Mouse (Mus musculus) limb, embryonic 11.5 days (tissue): ENCODE measurements around the gene Nfyb. TPM values are rescaled to one million over a fixed set of nuclear protein-coding genes. Genes with fewer than 3 reads are reported as not detected.

Experiments used
- ATAC-seq: fragments of 200-750 bp; cut with Nextera tagmentation; 2 replicates; pipeline ENCODE4 v1.8.0; 2017; ENCODE audit warnings: low read depth; ENCODE audit not compliant: insufficient number of reproducible peaks, low FRiP score, low TSS enrichment
- DNase-seq: peaks from one replicate; pipeline ENCODE4 v3.0.0-alpha.2; 2015; ENCODE audit warnings: low spot score
- H3K27ac ChIP-seq: fragments of 300-500 bp; sonication (generic); replicated peaks from 2 replicates; pipeline ENCODE4 v1.5.1; 2014; ENCODE audit warnings: low read depth, mild to moderate bottlenecking, low read length
- H3K27me3 ChIP-seq: fragments of 300-500 bp; sonication (generic); 2 replicates; pipeline ENCODE4 v1.6.1; 2014; ENCODE audit warnings: mild to moderate bottlenecking, low read length, mixed read lengths; ENCODE audit not compliant: control insufficient read depth, insufficient read depth
- H3K36me3 ChIP-seq: fragments of 300-500 bp; sonication (generic); 2 replicates; pipeline ENCODE4 v1.6.1; 2014; ENCODE audit warnings: mild to moderate bottlenecking, low read length, moderate library complexity, mixed read lengths; ENCODE audit not compliant: control insufficient read depth, insufficient read depth
- H3K4me1 ChIP-seq: fragments of 300-500 bp; sonication (generic); 2 replicates; pipeline ENCODE4 v1.6.1; 2014; ENCODE audit warnings: low read length, mixed read lengths; ENCODE audit not compliant: control insufficient read depth, insufficient read depth
- H3K4me2 ChIP-seq: fragments of 300-500 bp; sonication (generic); 2 replicates; pipeline ENCODE4 v1.6.1; 2014; ENCODE audit warnings: low read depth, mild to moderate bottlenecking, moderate library complexity; ENCODE audit not compliant: severe bottlenecking
- H3K4me3 ChIP-seq: fragments of 300-500 bp; sonication (generic); 2 replicates; pipeline ENCODE4 v1.5.1; 2014; ENCODE audit warnings: low read depth, low read length
- H3K9ac ChIP-seq: fragments of 300-500 bp; sonication (generic); 2 replicates; pipeline ENCODE4 v1.6.1; 2014; ENCODE audit warnings: mild to moderate bottlenecking, low read length
- H3K9me3 ChIP-seq: fragments of 300-500 bp; sonication (generic); 2 replicates; pipeline ENCODE4 v1.6.1; 2016; ENCODE audit warnings: low read length; ENCODE audit not compliant: control insufficient read depth
- WGBS: fragments of 180-500 bp; shearing (Covaris S2); extraction: QIAGEN DNeasy Blood & Tissue Kit; methylation state at CpG from one replicate; pipeline ENCODE4 v1.1.7; 2014; 5-methylcytosine and 5-hydroxymethylcytosine counted together
- polyA plus RNA-seq: library from polyadenylated mRNA; unstranded; fragments of >200 nt; fragmentation: Nextera tagmentation; extraction: Ambion mirVana; gene quantifications from 2 replicates; pipeline ENCODE4 v1.2.1, GENCODE M21; 2014

Gene Nfyb
- polyA plus RNA-seq, 1 experiment from 2014 or later: 74.4 TPM

DNA sequence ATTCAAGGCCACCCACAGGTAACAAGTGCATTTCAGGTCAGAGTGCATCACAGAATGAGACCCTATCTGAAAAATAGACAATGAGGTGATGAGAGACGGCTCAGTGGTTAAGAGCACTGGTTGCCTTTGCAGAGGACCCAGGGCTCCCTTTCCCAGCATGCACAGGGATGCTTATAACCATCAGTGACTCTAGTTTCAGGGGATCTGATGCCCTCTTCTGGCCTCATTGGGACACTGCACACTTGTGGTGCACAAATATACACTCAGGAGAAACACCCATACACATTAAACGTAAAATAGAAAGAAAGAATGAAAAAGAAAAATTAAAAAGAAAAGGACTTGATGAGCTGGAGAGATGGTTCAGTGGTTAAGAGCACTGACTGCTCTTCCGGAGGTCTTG is 27.8 kb upstream of the Nfyb start:
- DNase-seq: no peak
- H3K4me1 ChIP-seq: 0 out of 2 replicates have a peak, but pooled peaks cover 3% of the 10 kb centered on the region
- no peaks in the 10 kb centered on the region for H3K27me3 ChIP-seq
- no peak for ATAC-seq
- H3K27ac ChIP-seq: no peak overlapping the region
- H3K36me3 ChIP-seq: no peaks in the 10 kb centered on the region
- H3K9ac ChIP-seq: no peak overlapping the region
- no peak overlapping the region for H3K4me3 ChIP-seq
- H3K9me3 ChIP-seq: no peaks in the 10 kb centered on the region
- H3K4me2 ChIP-seq: no peak overlapping the region
- 89% methylated on average over 3 of the region's 3 CpGs for WGBS

DNA sequence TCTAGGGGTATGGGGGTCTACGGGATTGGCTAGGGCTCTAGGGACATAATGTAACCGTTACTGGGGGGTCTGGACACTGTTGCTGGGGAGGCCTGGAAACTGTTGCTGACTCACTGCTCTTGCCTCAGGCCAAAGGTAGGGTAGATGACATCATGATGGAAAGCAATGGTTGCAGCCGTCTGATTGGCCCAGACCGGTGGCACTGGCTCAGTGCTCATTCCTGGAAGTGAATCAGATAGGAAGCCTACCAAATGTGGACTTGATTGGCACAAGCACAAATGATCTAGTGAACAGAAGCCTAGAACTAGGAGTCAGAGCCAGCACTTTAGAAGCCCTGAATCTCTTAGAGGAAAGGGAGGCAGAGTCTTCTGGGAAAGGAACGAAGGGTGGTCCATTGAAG is 26.6 kb upstream of the Nfyb start:
- no peaks in the 10 kb centered on the region for H3K27me3 ChIP-seq
- no peak for DNase-seq
- no peak overlapping the region for H3K9ac ChIP-seq
- no peak overlapping the region for H3K4me2 ChIP-seq
- ATAC-seq: no peak
- WGBS: 92% methylated on average over 5 of the region's 5 CpGs
- H3K4me1 ChIP-seq: 0 out of 2 replicates have a peak, but pooled peaks cover 3% of the 10 kb centered on the region
- H3K4me3 ChIP-seq: no peak overlapping the region
- H3K9me3 ChIP-seq: no peaks in the 10 kb centered on the region
- no peak overlapping the region for H3K27ac ChIP-seq
- H3K36me3 ChIP-seq: no peaks in the 10 kb centered on the region

DNA sequence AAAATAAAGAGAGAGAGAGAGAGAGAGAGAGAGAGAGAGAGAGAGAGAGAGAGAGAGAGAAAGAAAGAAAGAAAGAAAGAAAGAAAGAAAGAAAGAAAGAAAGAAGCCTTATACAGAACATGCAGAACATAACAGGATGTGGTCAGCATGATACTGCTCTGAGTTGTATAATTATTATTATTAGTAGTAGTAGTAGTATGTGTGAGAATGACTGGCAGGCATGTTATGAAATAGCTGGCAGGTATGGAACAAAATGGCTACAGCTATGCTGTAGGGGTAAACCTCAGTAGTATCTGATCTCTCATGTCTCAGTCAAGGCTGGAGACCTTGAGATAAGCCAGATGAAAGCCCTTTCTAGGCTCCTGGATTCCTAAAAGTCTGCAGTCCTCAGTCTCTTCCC is 25.2 kb upstream of the Nfyb start:
- DNase-seq: no peak
- H3K27ac ChIP-seq: no peak overlapping the region
- no peak for ATAC-seq
- H3K4me2 ChIP-seq: no peak overlapping the region
- H3K4me3 ChIP-seq: no peak overlapping the region
- H3K9ac ChIP-seq: no peak overlapping the region
- no peaks in the 10 kb centered on the region for H3K9me3 ChIP-seq
- H3K27me3 ChIP-seq: no peaks in the 10 kb centered on the region
- H3K4me1 ChIP-seq: no peaks in the 10 kb centered on the region
- no peaks in the 10 kb centered on the region for H3K36me3 ChIP-seq

DNA sequence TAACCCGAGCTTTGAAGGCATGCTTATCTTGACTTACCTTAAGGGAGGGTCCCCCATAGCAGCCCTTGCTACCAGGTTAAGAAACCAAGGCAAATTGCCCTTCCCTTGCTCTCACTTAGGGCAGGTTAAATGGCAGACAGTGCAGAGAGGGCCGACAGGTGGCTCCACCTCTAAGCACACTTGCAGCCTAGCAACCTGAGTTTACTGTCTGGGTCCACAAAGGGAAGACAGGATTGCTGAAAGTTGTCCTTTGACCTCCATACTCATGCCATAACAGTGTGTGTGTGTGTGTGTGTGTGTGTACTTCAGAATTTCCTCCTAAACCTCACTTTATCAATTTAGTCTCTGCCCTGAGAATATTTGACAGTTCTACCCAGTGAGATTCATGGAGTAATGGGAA is 18.5 kb upstream of the Nfyb start:
- DNase-seq (no peak), ATAC-seq (no peak)
- H3K36me3 ChIP-seq: no peaks in the 10 kb centered on the region
- H3K4me3 ChIP-seq: no peak overlapping the region
- no peaks in the 10 kb centered on the region for H3K27me3 ChIP-seq
- H3K27ac ChIP-seq: no peak overlapping the region
- WGBS: 37% methylated on average over 2 of the region's 2 CpGs
- H3K4me2 ChIP-seq: no peak overlapping the region
- no peaks in the 10 kb centered on the region for H3K9me3 ChIP-seq
- H3K4me1 ChIP-seq: peaks cover 4% of the 10 kb centered on the region; the same call in 1 of the 2 replicates
- no peak overlapping the region for H3K9ac ChIP-seq

DNA sequence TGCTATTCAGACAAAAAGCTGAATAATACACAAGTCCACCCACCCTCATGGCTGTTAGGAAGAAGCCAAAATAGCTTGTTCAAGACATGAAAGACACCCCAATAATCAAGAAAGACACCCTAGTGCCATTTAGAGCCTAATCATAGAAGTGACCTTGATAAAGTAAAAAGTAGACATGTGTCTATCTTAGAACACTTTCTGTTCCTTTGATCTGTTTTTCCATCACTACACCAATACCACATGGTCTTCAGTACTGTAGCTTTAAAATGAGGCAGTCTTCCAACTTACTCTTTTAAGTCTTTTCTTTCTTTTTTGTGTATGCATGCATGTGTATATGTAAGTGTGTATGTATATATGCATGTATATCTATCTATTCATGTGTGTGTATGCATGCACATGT is 16.9 kb upstream of the Nfyb start:
- H3K36me3 ChIP-seq: no peaks in the 10 kb centered on the region
- no peak overlapping the region for H3K4me2 ChIP-seq
- H3K4me1 ChIP-seq: peaks cover 4% of the 10 kb centered on the region; the same call in 1 of the 2 replicates
- no peaks in the 10 kb centered on the region for H3K27me3 ChIP-seq
- DNase-seq (no peak), ATAC-seq (no peak)
- H3K9ac ChIP-seq: no peak overlapping the region
- no peaks in the 10 kb centered on the region for H3K9me3 ChIP-seq
- no peak overlapping the region for H3K27ac ChIP-seq
- H3K4me3 ChIP-seq: no peak overlapping the region

DNA sequence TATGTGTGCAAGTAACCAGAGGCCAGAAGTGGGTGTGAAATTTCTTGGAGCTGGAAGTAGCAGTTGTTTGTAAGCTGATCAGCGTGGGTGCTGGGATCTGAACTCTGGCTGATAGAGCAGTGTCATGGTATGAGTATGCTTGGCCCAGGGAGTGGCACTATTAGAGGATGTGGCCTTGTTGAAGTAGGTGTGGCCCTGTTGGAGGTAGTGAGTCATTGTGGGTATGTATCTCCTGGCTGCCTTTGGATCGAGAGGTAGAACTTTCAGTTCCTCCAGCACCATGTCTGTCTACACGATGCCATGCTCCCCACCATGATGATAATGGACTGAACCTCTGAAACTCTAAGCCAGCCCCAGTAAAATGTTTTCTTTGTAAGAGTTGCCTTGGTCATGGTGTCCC is 16.4 kb upstream of the Nfyb start:
- H3K4me2 ChIP-seq: no peak overlapping the region
- DNase-seq: no peak
- no peaks in the 10 kb centered on the region for H3K36me3 ChIP-seq
- no peak overlapping the region for H3K9ac ChIP-seq
- no peaks in the 10 kb centered on the region for H3K9me3 ChIP-seq
- no peak overlapping the region for H3K4me3 ChIP-seq
- peaks cover 4% of the 10 kb centered on the region; the same call in 1 of the 2 replicates for H3K4me1 ChIP-seq
- H3K27me3 ChIP-seq: no peaks in the 10 kb centered on the region
- H3K27ac ChIP-seq: no peak overlapping the region
- ATAC-seq: no peak
- 93% methylated on average over 3 of the region's 3 CpGs for WGBS

DNA sequence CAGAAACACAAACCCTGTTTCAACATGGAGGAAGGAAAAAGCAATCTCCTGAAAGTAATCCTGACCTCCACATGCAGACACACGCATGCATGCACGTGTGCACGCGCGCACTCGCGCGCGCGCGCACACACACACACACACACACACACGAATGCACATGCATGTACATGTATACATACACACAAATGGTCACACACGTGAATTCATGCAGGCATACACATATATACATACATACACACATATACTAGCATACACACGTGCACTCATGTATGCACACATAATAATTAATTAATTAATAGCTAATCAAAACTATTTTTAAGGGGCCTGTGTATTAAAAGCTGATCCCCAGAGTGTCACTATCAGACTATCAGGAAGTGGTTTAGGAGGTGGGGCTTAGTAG is 15.9 kb upstream of the Nfyb start:
- H3K9me3 ChIP-seq: no peaks in the 10 kb centered on the region
- no peaks in the 10 kb centered on the region for H3K36me3 ChIP-seq
- no peaks in the 10 kb centered on the region for H3K27me3 ChIP-seq
- no peak overlapping the region for H3K27ac ChIP-seq
- no peak overlapping the region for H3K4me3 ChIP-seq
- no peak overlapping the region for H3K9ac ChIP-seq
- no peak for ATAC-seq
- DNase-seq: no peak
- H3K4me2 ChIP-seq: no peak overlapping the region
- peaks cover 4% of the 10 kb centered on the region; the same call in 1 of the 2 replicates for H3K4me1 ChIP-seq
- WGBS: 99% methylated on average over 14 of the region's 14 CpGs

DNA sequence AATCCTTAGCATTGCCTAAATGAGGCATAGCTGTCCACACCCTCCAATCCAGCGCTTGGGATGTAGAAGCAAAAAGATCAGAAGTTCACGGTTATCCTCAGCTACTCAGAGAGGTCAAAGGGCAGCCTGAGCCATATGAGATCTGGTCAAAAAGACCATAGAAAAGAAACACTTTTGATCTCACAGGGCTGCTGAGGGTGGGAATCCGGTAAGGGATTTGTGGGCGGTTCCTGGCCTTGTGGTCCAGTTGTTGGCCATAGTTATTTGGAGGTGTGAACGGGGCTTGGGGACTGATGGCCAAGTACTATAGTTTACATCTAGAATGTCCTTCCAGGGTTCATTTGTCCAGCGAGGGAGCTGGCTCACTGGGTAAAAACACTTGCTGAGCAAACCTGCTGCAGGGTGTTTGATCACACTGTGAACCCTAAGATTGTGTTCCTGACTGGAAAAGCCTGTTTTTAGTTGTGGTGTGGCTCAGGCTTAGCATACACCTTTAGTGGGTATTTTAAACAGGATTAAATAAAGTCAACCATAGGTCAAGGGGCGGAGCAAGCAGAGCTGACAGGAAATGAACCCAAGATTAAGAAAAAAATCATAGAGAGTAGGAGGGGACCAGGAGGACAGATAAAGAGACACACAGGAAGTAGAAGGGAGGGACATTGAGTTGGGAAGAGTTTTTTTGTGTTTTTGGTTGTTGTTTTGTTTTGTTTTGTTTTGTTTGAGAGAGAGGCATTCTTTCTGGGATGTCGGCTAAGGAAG is 15.0 kb upstream of the Nfyb start:
- no peak for ATAC-seq
- H3K9ac ChIP-seq: no peak overlapping the region
- WGBS: 78% methylated on average over 8 of the region's 8 CpGs

DNA sequence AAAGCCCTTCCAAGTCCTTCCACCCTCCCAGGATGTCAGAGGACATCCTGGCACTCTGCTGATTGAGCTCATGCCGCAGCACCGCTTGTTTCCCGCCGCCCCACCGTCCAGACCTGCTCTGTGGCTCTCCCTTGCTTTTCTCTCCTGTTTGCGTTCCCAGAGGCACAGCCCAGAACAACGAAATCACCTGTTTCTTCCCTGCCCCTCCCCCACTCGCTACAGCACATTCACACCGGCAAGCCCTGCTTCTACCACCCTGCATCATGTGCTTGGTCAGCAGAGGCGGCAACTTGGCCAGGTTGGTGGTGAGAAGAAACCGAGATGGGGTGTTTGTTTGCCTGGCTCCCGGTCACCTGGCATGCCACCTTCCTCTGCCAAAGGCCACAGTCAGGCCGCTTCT is 13.9 kb upstream of the Nfyb start:
- Histone ChIP-seq H3K27ac (no peak overlapping the region), H3K4me2 (no peak overlapping the region), H3K27me3 (no peaks in the 10 kb centered on the region), H3K9ac (0 out of 2 replicates have a peak overlapping the region, but pooled peaks have one; percentile 18), H3K9me3 (no peaks in the 10 kb centered on the region), H3K4me3 (no peak overlapping the region), H3K4me1 (peaks cover 4% of the 10 kb centered on the region; the same call in 1 of the 2 replicates), H3K36me3 (no peaks in the 10 kb centered on the region)
- DNase-seq: peak; percentile 42
- no peak for ATAC-seq
- WGBS: 28% methylated on average over 13 of the region's 13 CpGs

More for the DNA sequence above, 15.0 kb upstream of the Nfyb start:
- Histone ChIP-seq H3K4me2 (no peak overlapping the region), H3K4me1 (peaks cover 4% of the 10 kb centered on the region; the same call in 1 of the 2 replicates), H3K27ac (no peak overlapping the region), H3K27me3 (no peaks in the 10 kb centered on the region), H3K4me3 (no peak overlapping the region), H3K36me3 (no peaks in the 10 kb centered on the region), H3K9me3 (no peaks in the 10 kb centered on the region)
- no peak for DNase-seq
